Mouse (Mus musculus): ENCODE results near the gene Ctdspl. TPM values are rescaled to one million over a fixed set of nuclear protein-coding genes. Genes with fewer than 3 reads are reported as not detected.

The Ctdspl gene
- polyA plus RNA-seq, 1 experiment from 2014 or later, result 17.8 TPM

- Histone ChIP-seq H3K9ac (ENCODE audit: low read depth, low read length) (no peak overlapping the region), H3K9me3 (ENCODE audit: control insufficient read depth, low read length) (no peaks in the 10 kb centered on the region), H3K4me2 (ENCODE audit: low read depth, low read length) (no peak overlapping the region), H3K27me3 (replicated peaks; ENCODE audit: control insufficient read depth, insufficient read depth, low read length) (no peaks in the 10 kb centered on the region), H3K27ac (replicated peaks; ENCODE audit: low read depth, low read length) (peak overlapping the region; percentile 71), H3K36me3 (ENCODE audit: control insufficient read depth, insufficient read depth, low read length) (0 out of 2 replicates have a peak, but pooled peaks cover 5% of the 10 kb centered on the region), H3K4me3 (ENCODE audit: low read depth, low read length) (no peak overlapping the region), H3K4me1 (ENCODE audit: control insufficient read depth, insufficient read depth, low read length) (peaks cover 24% of the 10 kb centered on the region)
- 28% methylated on average over 5 of the region's 5 CpGs for WGBS
- DNase-seq (ENCODE audit: low spot score) (peak; percentile 47), ATAC-seq (ENCODE audit: low read depth) (no peak)
These were observed 47.9 kb downstream of the Ctdspl start for GRCm38 (mm10) chr9:118974148-118974547.

GRCm38 (mm10) chr9:118975211-118975671, 49.0 kb downstream of the Ctdspl start:
- H3K27ac ChIP-seq (replicated peaks; ENCODE audit: low read depth, low read length), result peak overlapping the region; percentile 71; the same call in 1 of the 2 replicates
- H3K4me2 ChIP-seq (ENCODE audit: low read depth, low read length), result no peak overlapping the region
- peaks cover 31% of the 10 kb centered on the region for H3K4me1 ChIP-seq (ENCODE audit: control insufficient read depth, insufficient read depth, low read length)
- peak; percentile 83 for DNase-seq (ENCODE audit: low spot score)
- WGBS, result 38% methylated on average over 11 of the region's 11 CpGs
- no peaks in the 10 kb centered on the region for H3K27me3 ChIP-seq (replicated peaks; ENCODE audit: control insufficient read depth, insufficient read depth, low read length)
- peak; percentile 72 for ATAC-seq (ENCODE audit: low read depth)
- H3K36me3 ChIP-seq (ENCODE audit: control insufficient read depth, insufficient read depth, low read length), result 0 out of 2 replicates have a peak, but pooled peaks cover under 1% of the 10 kb centered on the region
- no peak overlapping the region for H3K4me3 ChIP-seq (ENCODE audit: low read depth, low read length)
- no peaks in the 10 kb centered on the region for H3K9me3 ChIP-seq (ENCODE audit: control insufficient read depth, low read length)
- no peak overlapping the region for H3K9ac ChIP-seq (ENCODE audit: low read depth, low read length)

- H3K9ac ChIP-seq (ENCODE audit: low read depth, low read length), result no peak overlapping the region
- no peaks in the 10 kb centered on the region for H3K36me3 ChIP-seq (ENCODE audit: control insufficient read depth, insufficient read depth, low read length)
- peak overlapping the region; percentile 56; the same call in 1 of the 2 replicates for H3K27ac ChIP-seq (replicated peaks; ENCODE audit: low read depth, low read length)
- no peaks in the 10 kb centered on the region for H3K27me3 ChIP-seq (replicated peaks; ENCODE audit: control insufficient read depth, insufficient read depth, low read length)
- H3K9me3 ChIP-seq (ENCODE audit: control insufficient read depth, low read length), result no peaks in the 10 kb centered on the region
- 58% methylated on average over 8 of the region's 9 CpGs for WGBS
- ATAC-seq (ENCODE audit: low read depth) (no peak), DNase-seq (ENCODE audit: low spot score) (no peak)
- H3K4me1 ChIP-seq (ENCODE audit: control insufficient read depth, insufficient read depth, low read length), result peaks cover 36% of the 10 kb centered on the region
- no peak overlapping the region; the same call in 1 of the 2 replicates for H3K4me2 ChIP-seq (ENCODE audit: low read depth, low read length)
- H3K4me3 ChIP-seq (ENCODE audit: low read depth, low read length), result no peak overlapping the region
These were observed 49.5 kb downstream of the Ctdspl start for GRCm38 (mm10) chr9:118975758-118976157.

DNA sequence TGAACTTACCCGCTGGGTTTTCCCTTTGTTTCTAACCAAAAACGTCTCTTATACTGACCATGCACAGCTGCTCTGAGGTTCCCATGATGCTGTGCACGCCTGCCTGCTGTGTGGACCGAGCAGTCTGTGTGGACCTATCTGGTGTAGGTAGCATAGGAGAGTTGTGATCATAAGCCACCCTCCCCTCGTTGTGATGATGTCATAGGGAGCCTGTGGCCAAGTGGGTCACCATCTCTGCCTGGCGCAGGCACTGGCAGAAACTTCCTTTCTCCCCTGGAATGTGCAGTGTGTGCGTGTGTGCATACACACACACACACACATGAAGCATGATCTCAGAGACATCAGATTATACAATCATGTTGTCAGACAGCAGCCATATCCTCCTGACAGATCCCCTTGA, 50.3 kb downstream of the Ctdspl start:
- Histone ChIP-seq H3K27ac (replicated peaks; ENCODE audit: low read depth, low read length) (0 out of 2 replicates have a peak overlapping the region, but pooled peaks have one; percentile 13), H3K4me1 (ENCODE audit: control insufficient read depth, insufficient read depth, low read length) (peaks cover 44% of the 10 kb centered on the region), H3K9ac (ENCODE audit: low read depth, low read length) (no peak overlapping the region), H3K36me3 (ENCODE audit: control insufficient read depth, insufficient read depth, low read length) (no peaks in the 10 kb centered on the region), H3K4me2 (ENCODE audit: low read depth, low read length) (no peak overlapping the region), H3K9me3 (ENCODE audit: control insufficient read depth, low read length) (no peaks in the 10 kb centered on the region), H3K4me3 (ENCODE audit: low read depth, low read length) (no peak overlapping the region), H3K27me3 (replicated peaks; ENCODE audit: control insufficient read depth, insufficient read depth, low read length) (no peaks in the 10 kb centered on the region)
- DNase-seq (ENCODE audit: low spot score) (no peak), ATAC-seq (ENCODE audit: low read depth) (no peak)
- 77% methylated on average over 7 of the region's 7 CpGs for WGBS

GRCm38 (mm10) chr9:118977425-118977824, 51.2 kb downstream of the Ctdspl start:
- peak overlapping the region; percentile 61 for H3K27ac ChIP-seq (replicated peaks; ENCODE audit: low read depth, low read length)

GRCm38 (mm10) chr9:118980411-118980823, 54.2 kb downstream of the Ctdspl start:
- peak overlapping the region; percentile 18; the same call in 1 of the 2 replicates for H3K4me2 ChIP-seq (ENCODE audit: low read depth, low read length)
- 6% methylated on average over 4 of the region's 4 CpGs for WGBS
- H3K4me3 ChIP-seq (ENCODE audit: low read depth, low read length), result no peak overlapping the region

More at GRCm38 (mm10) chr9:118977425-118977824, 51.2 kb downstream of the Ctdspl start:
- ATAC-seq (ENCODE audit: low read depth) (no peak), DNase-seq (ENCODE audit: low spot score) (no peak)
- 94% methylated on average over 7 of the region's 7 CpGs for WGBS
- Histone ChIP-seq H3K9me3 (ENCODE audit: control insufficient read depth, low read length) (no peaks in the 10 kb centered on the region), H3K27me3 (replicated peaks; ENCODE audit: control insufficient read depth, insufficient read depth, low read length) (no peaks in the 10 kb centered on the region), H3K9ac (ENCODE audit: low read depth, low read length) (no peak overlapping the region), H3K4me2 (ENCODE audit: low read depth, low read length) (no peak overlapping the region), H3K36me3 (ENCODE audit: control insufficient read depth, insufficient read depth, low read length) (no peaks in the 10 kb centered on the region; the same call in 1 of the 2 replicates), H3K4me3 (ENCODE audit: low read depth, low read length) (no peak overlapping the region), H3K4me1 (ENCODE audit: control insufficient read depth, insufficient read depth, low read length) (peaks cover 51% of the 10 kb centered on the region)

GRCm38 (mm10) chr9:118984650-118985432, 58.6 kb downstream of the Ctdspl start:
- Histone ChIP-seq H3K4me2 (ENCODE audit: low read depth, low read length) (no peak overlapping the region), H3K36me3 (ENCODE audit: control insufficient read depth, insufficient read depth, low read length) (no peaks in the 10 kb centered on the region; the same call in 1 of the 2 replicates), H3K27me3 (replicated peaks; ENCODE audit: control insufficient read depth, insufficient read depth, low read length) (no peaks in the 10 kb centered on the region), H3K27ac (replicated peaks; ENCODE audit: low read depth, low read length) (no peak overlapping the region), H3K4me3 (ENCODE audit: low read depth, low read length) (no peak overlapping the region), H3K4me1 (ENCODE audit: control insufficient read depth, insufficient read depth, low read length) (peaks cover 45% of the 10 kb centered on the region), H3K9ac (ENCODE audit: low read depth, low read length) (no peak overlapping the region), H3K9me3 (ENCODE audit: control insufficient read depth, low read length) (no peaks in the 10 kb centered on the region)
- DNase-seq (ENCODE audit: low spot score), result no peak
- WGBS, result 68% methylated on average over 15 of the region's 15 CpGs
- ATAC-seq (ENCODE audit: low read depth), result no peak

More at GRCm38 (mm10) chr9:118980411-118980823, 54.2 kb downstream of the Ctdspl start:
- Histone ChIP-seq H3K27me3 (replicated peaks; ENCODE audit: control insufficient read depth, insufficient read depth, low read length) (no peaks in the 10 kb centered on the region), H3K9me3 (ENCODE audit: control insufficient read depth, low read length) (no peaks in the 10 kb centered on the region), H3K4me1 (ENCODE audit: control insufficient read depth, insufficient read depth, low read length) (peaks cover 44% of the 10 kb centered on the region), H3K36me3 (ENCODE audit: control insufficient read depth, insufficient read depth, low read length) (no peaks in the 10 kb centered on the region; the same call in 1 of the 2 replicates), H3K9ac (ENCODE audit: low read depth, low read length) (peak overlapping the region; percentile 44; the same call in 1 of the 2 replicates), H3K27ac (replicated peaks; ENCODE audit: low read depth, low read length) (peak overlapping the region; percentile 87)
- ATAC-seq (ENCODE audit: low read depth) (peak; percentile 53), DNase-seq (ENCODE audit: low spot score) (peak; percentile 80)

DNA sequence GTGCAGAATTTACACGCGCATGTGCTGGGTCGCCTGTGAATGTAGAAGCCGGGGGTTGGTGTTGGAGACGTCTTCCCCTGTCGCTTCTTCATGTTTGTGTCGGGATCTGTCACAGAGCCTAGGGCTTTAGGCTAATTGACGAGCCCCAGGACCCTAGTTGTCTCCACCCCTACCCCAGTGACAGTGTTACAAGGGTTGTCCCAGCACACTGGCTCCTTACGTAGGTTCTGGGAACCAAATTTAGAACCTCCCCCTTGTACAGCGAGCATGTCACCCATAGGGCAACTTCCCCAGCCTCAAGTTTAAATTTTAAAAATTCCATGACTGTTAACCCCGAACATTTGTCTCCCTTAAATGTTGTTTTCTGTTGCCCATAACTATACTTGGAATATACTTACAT, 60.0 kb downstream of the Ctdspl start:
- DNase-seq (ENCODE audit: low spot score) (no peak), ATAC-seq (ENCODE audit: low read depth) (no peak)
- H3K4me2 ChIP-seq (ENCODE audit: low read depth, low read length), result no peak overlapping the region
- WGBS, result 71% methylated on average over 11 of the region's 11 CpGs
- H3K9ac ChIP-seq (ENCODE audit: low read depth, low read length), result no peak overlapping the region
- H3K4me1 ChIP-seq (ENCODE audit: control insufficient read depth, insufficient read depth, low read length), result peaks cover 39% of the 10 kb centered on the region
- H3K27ac ChIP-seq (replicated peaks; ENCODE audit: low read depth, low read length), result no peak overlapping the region
- H3K4me3 ChIP-seq (ENCODE audit: low read depth, low read length), result no peak overlapping the region
- no peaks in the 10 kb centered on the region for H3K9me3 ChIP-seq (ENCODE audit: control insufficient read depth, low read length)
- no peaks in the 10 kb centered on the region for H3K27me3 ChIP-seq (replicated peaks; ENCODE audit: control insufficient read depth, insufficient read depth, low read length)
- H3K36me3 ChIP-seq (ENCODE audit: control insufficient read depth, insufficient read depth, low read length), result no peaks in the 10 kb centered on the region; the same call in 1 of the 2 replicates

Data from embryonic facial prominence, embryonic 14.5 days (tissue).